Mouse (Mus musculus) stomach, postnatal 0 days (tissue): ENCODE measurements at regions not wholly inside any gene's neighbourhood (a gene's known extent, or its start where the extent isn't known, plus 50 kb on each side); places are given as distances from the start of the nearest gene placed in this dataset.

Source experiments
- CTCF ChIP-seq: IDR thresholded peaks from 2 replicates; pipeline ENCODE4 v1.5.1; 2016; ENCODE audit warnings: antibody characterized with exemption, low read depth, mild to moderate bottlenecking, moderate library complexity
- EP300 ChIP-seq: optimal IDR thresholded peaks from 2 replicates; pipeline ENCODE3; 2016; ENCODE audit warnings: antibody characterized with exemption

- TF ChIP-seq CTCF (no peak), EP300 (no peak)
Observed at GRCm38 (mm10) chr12:113337271-113337670, 151.5 kb downstream of the Tmem121 start.
